Mouse (Mus musculus) ovary, postnatal 14 days (tissue): ENCODE data around the gene Rln1.

Source experiments
- DNase-seq: peaks from one replicate; pipeline ENCODE4 v3.0.0; 2022; ENCODE audit warnings: low spot score

Gene Rln1

DNA sequence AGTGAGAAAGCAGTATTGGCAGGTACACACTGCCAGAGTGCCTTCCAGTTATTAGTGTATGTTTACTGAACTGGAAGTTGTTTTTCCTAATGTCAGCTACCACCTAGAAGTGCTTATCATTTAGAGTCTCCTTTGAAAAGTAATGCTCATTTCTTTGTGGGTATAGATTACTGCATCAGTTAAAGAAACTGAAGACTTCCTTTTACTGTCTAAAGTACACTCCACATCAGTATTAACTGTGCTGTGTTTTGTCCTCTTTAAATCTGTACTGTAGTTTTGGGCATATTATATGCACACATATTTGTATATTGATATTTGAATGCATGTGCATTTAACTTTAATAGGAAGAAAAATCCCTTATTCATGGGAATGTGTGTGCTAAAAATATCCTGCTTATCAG lies 38.3 kb downstream of the Rln1 start:
- DNase-seq: no peak

DNA sequence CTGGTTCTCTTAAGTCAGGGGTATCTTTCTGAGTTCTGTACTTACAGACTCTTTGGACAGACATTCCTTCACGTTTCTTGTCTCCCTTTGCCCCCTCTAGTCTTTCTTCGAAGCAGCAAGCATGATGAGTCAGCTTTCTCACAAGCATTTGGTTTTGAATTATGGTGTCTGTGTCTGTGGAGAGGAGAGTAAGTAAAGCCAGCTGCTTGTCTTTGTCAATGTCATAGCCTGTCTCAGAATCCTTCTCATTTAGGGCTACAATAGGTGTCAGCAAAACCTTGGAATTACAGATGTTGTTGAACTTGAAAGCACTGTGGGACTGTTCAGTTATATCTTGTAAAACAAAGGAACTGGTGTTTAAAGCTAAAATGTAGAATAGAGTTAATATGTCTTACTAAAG lies 39.7 kb downstream of the Rln1 start:
- DNase-seq: no peak

DNA sequence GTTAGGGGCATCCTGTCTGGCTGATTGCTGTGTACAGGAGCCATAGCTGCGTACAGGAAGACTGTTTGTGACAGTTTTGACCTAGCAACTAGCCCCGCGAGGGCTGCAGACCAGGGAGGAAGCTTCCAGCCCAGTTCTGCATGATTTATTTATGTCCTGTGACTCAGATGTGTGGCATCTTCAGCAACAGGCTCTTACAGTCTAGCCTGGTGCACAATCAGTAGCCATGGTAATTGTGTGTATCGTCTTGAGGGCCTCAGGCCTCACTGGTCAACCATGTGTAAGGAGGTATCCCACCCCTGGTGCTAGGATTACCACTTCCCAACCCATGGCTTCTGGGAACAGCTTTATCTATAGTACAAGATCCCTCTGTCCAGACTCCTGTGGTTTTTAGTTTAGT lies 41.9 kb downstream of the Rln1 start:
- no peak for DNase-seq

DNA sequence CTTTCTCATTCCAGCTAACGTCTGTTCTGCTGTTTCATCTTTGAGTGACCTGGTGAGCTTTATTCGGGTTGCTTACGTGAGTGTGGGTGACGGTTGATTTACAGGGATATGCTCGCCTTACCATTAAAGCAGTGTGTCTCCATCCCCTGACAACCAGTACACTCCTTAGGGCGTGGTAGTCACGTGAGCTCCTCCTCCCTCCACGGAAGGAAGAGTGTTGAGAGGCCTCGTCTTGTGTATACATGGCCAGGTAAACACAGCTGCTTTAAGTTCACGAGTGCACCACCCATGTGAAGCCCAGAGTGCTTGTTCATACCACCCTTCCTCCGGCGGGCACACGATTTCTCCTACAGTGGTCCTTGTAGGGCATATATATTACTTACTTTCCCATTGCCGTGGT lies 42.9 kb downstream of the Rln1 start:
- DNase-seq: no peak

DNA sequence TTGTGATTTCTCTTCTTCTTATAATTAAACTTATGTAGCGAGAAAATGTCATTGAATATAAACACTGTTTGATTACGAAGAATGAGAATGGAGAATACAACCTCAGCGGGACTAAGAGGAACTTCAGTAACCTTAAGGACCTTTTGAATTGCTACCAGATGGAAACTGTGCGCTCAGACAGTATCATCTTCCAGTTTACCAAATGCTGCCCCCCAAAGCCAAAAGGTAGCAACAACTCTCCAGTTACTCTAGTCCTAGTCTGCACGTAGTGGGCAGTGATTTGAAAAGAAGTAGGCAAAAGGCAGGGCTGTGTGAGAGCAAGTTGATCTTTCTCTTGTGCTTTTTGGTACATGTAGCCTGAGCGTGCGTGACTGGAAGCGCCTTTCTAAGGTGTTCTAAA lies 46.6 kb downstream of the Rln1 start:
- no peak for DNase-seq

DNA sequence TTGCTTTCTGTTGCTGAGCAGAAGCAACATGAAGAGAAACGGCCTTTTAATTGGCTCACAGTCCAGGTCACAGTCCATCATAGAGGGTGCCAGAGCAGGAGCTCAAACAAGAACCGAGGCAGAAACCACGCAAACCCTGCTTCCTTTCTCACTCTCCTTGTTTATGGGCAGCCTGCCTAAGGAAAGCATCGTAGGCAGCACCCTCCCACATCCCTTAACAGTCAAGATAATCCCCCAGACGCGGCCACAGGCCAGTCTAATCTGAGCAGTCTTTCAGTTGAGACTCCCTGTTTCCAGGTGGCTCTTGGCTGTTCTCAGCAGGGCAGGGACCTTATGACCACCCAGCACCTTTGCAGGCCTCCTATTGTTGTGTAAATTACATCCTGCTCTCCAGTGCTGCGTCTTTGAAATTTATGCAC lies 49.0 kb downstream of the Rln1 start:
- no peak for DNase-seq
